Mouse (Mus musculus): ENCODE data around the gene Usmg5. TPM values are rescaled to one million over a fixed set of nuclear protein-coding genes. Genes with fewer than 3 reads are reported as not detected.

Gene Usmg5
- 36.3 and 110 TPM in 2 replicates for polyA plus RNA-seq (2012; rRNA removed; ENCODE audit: low replicate concordance)

GRCm38 (mm10) chr19:47090550-47091156 lies at the start of gene Usmg5, which contains the start of gene Pdcd11:
Usmg5 (minus strand) TSS chr19:47090647.
Pdcd11 (plus strand) TSS chr19:47090768.

GRCm38 (mm10) chr19:47137771-47138421 lies 47.4 kb upstream of the Usmg5 start, which contains the start of gene Calhm2:
Calhm2 (minus strand) TSS chr19:47138294.

DNA sequence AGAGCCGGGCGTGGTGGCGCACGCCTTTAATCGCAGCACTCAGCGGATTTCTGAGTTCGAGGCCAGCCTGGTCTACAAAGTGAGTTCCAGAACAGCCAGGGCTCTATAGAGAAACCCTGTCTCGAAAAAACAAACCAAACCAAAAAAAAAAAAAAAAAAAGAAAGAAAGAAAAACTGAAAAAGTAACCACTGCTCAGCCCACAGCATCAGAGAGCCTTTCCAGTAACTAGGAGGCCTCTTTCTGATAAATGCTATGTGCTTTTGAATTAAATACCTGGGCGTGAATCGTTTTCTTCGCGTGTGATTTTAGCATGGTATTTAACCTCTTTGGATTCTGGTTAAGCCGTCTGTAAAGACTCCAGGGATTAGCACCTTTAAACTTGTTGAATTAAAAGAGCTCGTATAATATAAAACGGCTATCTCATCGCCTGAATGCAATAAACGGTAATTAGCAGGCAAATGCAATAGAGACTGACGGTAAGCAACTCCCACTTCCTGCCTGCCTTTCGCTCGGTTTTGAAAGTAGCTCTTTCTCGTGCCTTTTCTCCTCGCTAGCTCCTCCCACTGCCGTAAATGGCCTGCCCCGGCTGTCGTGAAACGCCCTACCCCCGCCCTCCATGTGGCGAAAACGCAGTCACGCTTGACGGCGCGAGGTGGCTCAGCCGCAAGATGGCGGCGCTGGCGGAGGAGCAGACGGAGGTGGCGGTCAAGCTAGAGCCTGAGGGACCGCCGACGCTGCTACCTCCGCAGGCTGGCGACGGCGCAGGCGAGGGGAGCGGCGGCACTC lies 23.2 kb downstream of the Usmg5 start, which contains the start of gene Taf5:
TSS of gene Taf5 (plus strand) at position 651 of the 787 bp plus-strand sequence.

GRCm38 (mm10) chr19:47050271-47051032 lies 40.0 kb downstream of the Usmg5 start, which contains the start of gene Pcgf6:
Pcgf6 (minus strand) TSS chr19:47050906.

Other genes starting within 250 kb of the Usmg5 start
- not detected in 2 replicates for gene Ina, start 75.9 kb downstream of the Usmg5 start, polyA plus RNA-seq (2012; rRNA removed; ENCODE audit: low replicate concordance)
- gene Nt5c2, start 75.5 kb downstream of the Usmg5 start, polyA plus RNA-seq (2012; rRNA removed; ENCODE audit: low replicate concordance): 10.6 and 15.8 TPM in 2 replicates
- gene Pcgf6, start 39.7 kb downstream of the Usmg5 start, polyA plus RNA-seq (2012; rRNA removed; ENCODE audit: low replicate concordance): 6.5 and 11.6 TPM in 2 replicates
- gene Taf5, start 22.9 kb downstream of the Usmg5 start, polyA plus RNA-seq (2012; rRNA removed; ENCODE audit: low replicate concordance): 2.6 and 2.9 TPM in 2 replicates
- 7.4 and 7.6 TPM in 2 replicates for gene Pdcd11, start 121 bp upstream of the Usmg5 start, polyA plus RNA-seq (2012; rRNA removed; ENCODE audit: low replicate concordance)
- 20.9 and 27.9 TPM in 2 replicates for gene Calhm2, start 47.6 kb upstream of the Usmg5 start, polyA plus RNA-seq (2012; rRNA removed; ENCODE audit: low replicate concordance)
- not detected in 2 replicates for gene Calhm1, start 53.6 kb upstream of the Usmg5 start, polyA plus RNA-seq (2012; rRNA removed; ENCODE audit: low replicate concordance)
- not detected in 2 replicates for gene Calhm3, start 67.1 kb upstream of the Usmg5 start, polyA plus RNA-seq (2012; rRNA removed; ENCODE audit: low replicate concordance)
- gene Neurl1a, start 88.2 kb upstream of the Usmg5 start, polyA plus RNA-seq (2012; rRNA removed; ENCODE audit: low replicate concordance): 1.7 and 29.6 TPM in 2 replicates

Data from mammary gland, adult 2 months (tissue).